Mouse (Mus musculus) lung, postnatal 0 days (tissue): ENCODE data around the gene Slc12a8. TPM values are rescaled to one million over a fixed set of nuclear protein-coding genes. Genes with fewer than 3 reads are reported as not detected.

Experiments used
- ATAC-seq: fragments of 200-750 bp; cut with Nextera tagmentation; 2 replicates; pipeline ENCODE4 v1.8.0; 2017; ENCODE audit warnings: moderate library complexity
- DNase-seq: peaks from one replicate; pipeline ENCODE4 v3.0.0-alpha.2; 2016; ENCODE audit warnings: low spot score
- H3K27ac ChIP-seq: fragments of 300-500 bp; sonication (generic); 2 replicates; pipeline ENCODE4 v1.5.1; 2014; ENCODE audit warnings: antibody characterized with exemption, mild to moderate bottlenecking, low read length, mixed read lengths
- H3K27me3 ChIP-seq: fragments of 300-500 bp; sonication (generic); replicated peaks from 2 replicates; pipeline ENCODE4 v1.6.1; 2014; ENCODE audit warnings: low read length, mixed read lengths; ENCODE audit not compliant: insufficient read depth
- H3K36me3 ChIP-seq: fragments of 300-500 bp; sonication (generic); 2 replicates; pipeline ENCODE4 v1.6.1; 2014; ENCODE audit warnings: low read length, mixed read lengths; ENCODE audit not compliant: insufficient read depth
- H3K4me1 ChIP-seq: fragments of 300-500 bp; sonication (generic); 2 replicates; pipeline ENCODE4 v1.6.1; 2014; ENCODE audit warnings: antibody characterized with exemption, low read depth, low read length, mixed read lengths; ENCODE audit not compliant: insufficient read depth
- H3K4me2 ChIP-seq: fragments of 300-500 bp; sonication (generic); replicated peaks from 2 replicates; pipeline ENCODE4 v1.6.1; 2014; ENCODE audit warnings: low read depth, mild to moderate bottlenecking, low read length, moderate library complexity, mixed read lengths
- H3K4me3 ChIP-seq: fragments of 300-500 bp; sonication (generic); 2 replicates; pipeline ENCODE4 v1.5.1; 2014; ENCODE audit warnings: low read depth, low read length
- H3K9ac ChIP-seq: fragments of 300-500 bp; sonication (generic); replicated peaks from 2 replicates; pipeline ENCODE4 v1.6.1; 2014; ENCODE audit warnings: low read depth, mild to moderate bottlenecking
- H3K9me3 ChIP-seq: fragments of 300-500 bp; sonication (generic); 2 replicates; pipeline ENCODE4 v1.6.1; 2016; ENCODE audit warnings: low read length, mixed read lengths
- CTCF ChIP-seq: IDR thresholded peaks from 2 replicates; pipeline ENCODE4 v1.5.1; 2016; ENCODE audit warnings: antibody characterized with exemption, mild to moderate bottlenecking
- EP300 ChIP-seq: IDR thresholded peaks from 2 replicates; pipeline ENCODE4 v1.6.1; 2016; ENCODE audit warnings: antibody characterized with exemption, mild to moderate bottlenecking, control low read depth
- WGBS: fragments of 180-500 bp; shearing (Covaris S2); extraction: QIAGEN DNeasy Blood & Tissue Kit; methylation state at CpG from one replicate; pipeline ENCODE4 v1.1.7; 2014; 5-methylcytosine and 5-hydroxymethylcytosine counted together
- polyA plus RNA-seq: library from polyadenylated mRNA; unstranded; fragments of >200 nt; fragmentation: Nextera tagmentation; extraction: Ambion mirVana; gene quantifications from 2 replicates; pipeline ENCODE4 v1.2.1, GENCODE M21; 2015

Gene Slc12a8
- polyA plus RNA-seq, 1 experiment from 2014 or later = 0.79 TPM

DNA sequence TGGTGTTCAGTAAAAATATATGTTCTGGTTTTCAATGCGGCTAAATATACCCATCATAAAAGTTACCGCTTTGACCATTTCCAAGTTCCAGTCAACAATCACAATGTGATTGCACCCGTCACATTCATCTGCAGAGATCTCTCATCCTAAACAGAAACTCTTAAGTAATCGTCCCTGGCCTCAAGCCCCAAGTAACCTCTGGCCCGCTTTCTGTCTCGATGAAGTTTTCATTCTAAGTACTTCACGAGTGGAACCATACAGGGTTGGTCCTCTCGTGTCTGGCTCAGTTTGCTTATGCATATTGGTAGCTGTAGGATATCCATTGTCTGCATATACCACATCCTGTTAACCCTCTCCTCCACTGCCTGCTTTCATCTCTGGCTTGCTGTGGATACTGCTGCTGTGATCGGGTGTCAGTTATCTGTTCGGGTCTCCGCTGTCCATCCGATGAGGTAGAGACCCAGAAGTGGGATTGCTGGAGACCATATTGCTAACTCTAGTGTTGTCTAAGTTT is 181.2 kb downstream of the Slc12a8 start:
- H3K9me3 ChIP-seq = no peaks in the 10 kb centered on the region
- no peak overlapping the region for H3K4me3 ChIP-seq
- WGBS = 28% methylated on average over 12 of the region's 12 CpGs
- H3K4me1 ChIP-seq = peaks cover 12% of the 10 kb centered on the region
- peak overlapping the region; percentile 47 for H3K27ac ChIP-seq
- ATAC-seq (peak; percentile 42; the same call in 1 of the 2 replicates), DNase-seq (peak; percentile 42)
- no peak overlapping the region for H3K9ac ChIP-seq
- H3K4me2 ChIP-seq = no peak overlapping the region; the same call in 1 of the 2 replicates
- no peaks in the 10 kb centered on the region for H3K36me3 ChIP-seq
- TF ChIP-seq CTCF = no peak
- 0 out of 2 replicates have a peak, but pooled peaks have one; percentile 9 for TF ChIP-seq EP300
- H3K27me3 ChIP-seq = no peaks in the 10 kb centered on the region

DNA sequence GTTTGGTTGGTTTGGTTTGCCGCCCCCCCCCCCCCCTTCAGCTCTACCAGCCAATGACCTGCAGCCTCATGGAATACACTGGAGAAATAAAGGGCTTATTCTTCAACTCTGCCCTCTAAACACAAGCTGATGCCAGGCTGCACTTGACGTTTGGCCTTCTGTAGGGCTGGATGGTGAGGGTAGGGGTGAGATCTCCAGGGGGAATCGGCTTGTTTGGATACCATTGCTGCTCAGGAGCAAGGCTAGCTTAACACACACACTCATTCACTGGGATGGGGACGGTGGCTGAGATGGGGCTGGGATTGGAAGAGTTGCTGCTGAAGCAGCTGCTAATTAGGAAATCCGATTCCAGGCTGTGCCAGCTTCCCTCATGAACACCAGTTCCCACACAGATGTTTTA is 183.5 kb downstream of the Slc12a8 start:
- no peak overlapping the region for H3K4me3 ChIP-seq
- H3K27ac ChIP-seq = no peak overlapping the region
- H3K4me2 ChIP-seq = no peak overlapping the region
- no peaks in the 10 kb centered on the region for H3K36me3 ChIP-seq
- no peak overlapping the region for H3K9ac ChIP-seq
- H3K27me3 ChIP-seq = no peaks in the 10 kb centered on the region
- H3K9me3 ChIP-seq = no peaks in the 10 kb centered on the region
- no peak for ATAC-seq
- H3K4me1 ChIP-seq = peaks cover 12% of the 10 kb centered on the region
- DNase-seq = no peak
- 69% methylated on average over 5 of the region's 5 CpGs for WGBS
- TF ChIP-seq CTCF (no peak), EP300 (no peak)

DNA sequence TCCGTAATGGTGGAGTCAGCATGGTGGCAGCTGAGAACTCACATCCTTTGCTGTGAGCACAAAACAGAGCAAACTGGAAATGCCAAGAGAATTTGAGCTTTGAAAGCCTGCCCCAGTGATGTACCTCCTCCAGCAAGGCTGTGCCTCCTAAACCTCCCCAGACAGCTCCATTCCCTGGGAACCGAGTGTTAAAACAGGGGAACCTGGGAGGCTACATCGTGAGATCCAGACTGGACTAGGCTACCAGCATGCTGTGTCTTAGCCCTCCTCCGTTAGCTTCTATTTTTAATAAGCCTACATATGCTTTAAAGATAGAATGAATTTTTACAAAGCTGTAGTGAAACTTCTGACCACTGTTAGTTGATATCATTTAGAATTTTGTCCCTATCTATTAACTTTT is 184.7 kb downstream of the Slc12a8 start:
- peaks cover 6% of the 10 kb centered on the region for H3K4me1 ChIP-seq
- DNase-seq (no peak), ATAC-seq (no peak)
- no peak overlapping the region for H3K4me3 ChIP-seq
- WGBS = 88% methylated on average over 4 of the region's 4 CpGs
- no peaks in the 10 kb centered on the region for H3K27me3 ChIP-seq
- TF ChIP-seq EP300 = no peak
- no peak for TF ChIP-seq CTCF
- no peak overlapping the region for H3K9ac ChIP-seq
- H3K9me3 ChIP-seq = no peaks in the 10 kb centered on the region
- H3K36me3 ChIP-seq = no peaks in the 10 kb centered on the region
- H3K27ac ChIP-seq = no peak overlapping the region
- no peak overlapping the region for H3K4me2 ChIP-seq

DNA sequence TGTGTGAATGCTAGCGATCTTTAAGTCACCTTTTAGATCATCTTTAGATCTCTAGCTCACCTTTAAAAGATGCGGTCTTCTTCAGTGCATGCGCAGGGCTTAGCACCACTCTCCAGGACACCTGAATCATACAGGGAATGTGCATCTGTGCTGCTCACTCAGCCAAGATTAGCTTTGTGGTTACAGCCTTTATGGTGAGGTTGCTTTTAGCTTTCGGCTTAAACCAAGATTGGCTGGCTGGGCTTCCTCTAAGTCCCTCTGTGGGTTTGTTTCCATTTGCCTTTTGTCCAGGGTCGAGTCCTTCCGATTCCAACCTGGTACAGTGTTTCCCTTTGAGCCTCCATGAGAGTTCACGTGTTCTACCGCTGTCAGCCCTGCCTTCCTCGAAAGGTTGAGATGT is 187.2 kb downstream of the Slc12a8 start:
- 84% methylated on average over 9 of the region's 9 CpGs for WGBS
- H3K4me1 ChIP-seq = no peaks in the 10 kb centered on the region
- H3K27me3 ChIP-seq = no peaks in the 10 kb centered on the region
- no peak overlapping the region for H3K9ac ChIP-seq
- H3K4me2 ChIP-seq = no peak overlapping the region
- H3K36me3 ChIP-seq = no peaks in the 10 kb centered on the region
- no peak for ATAC-seq
- no peak for DNase-seq
- no peak overlapping the region for H3K4me3 ChIP-seq
- no peak overlapping the region for H3K27ac ChIP-seq
- TF ChIP-seq EP300 = no peak
- no peak for TF ChIP-seq CTCF
- no peaks in the 10 kb centered on the region for H3K9me3 ChIP-seq

DNA sequence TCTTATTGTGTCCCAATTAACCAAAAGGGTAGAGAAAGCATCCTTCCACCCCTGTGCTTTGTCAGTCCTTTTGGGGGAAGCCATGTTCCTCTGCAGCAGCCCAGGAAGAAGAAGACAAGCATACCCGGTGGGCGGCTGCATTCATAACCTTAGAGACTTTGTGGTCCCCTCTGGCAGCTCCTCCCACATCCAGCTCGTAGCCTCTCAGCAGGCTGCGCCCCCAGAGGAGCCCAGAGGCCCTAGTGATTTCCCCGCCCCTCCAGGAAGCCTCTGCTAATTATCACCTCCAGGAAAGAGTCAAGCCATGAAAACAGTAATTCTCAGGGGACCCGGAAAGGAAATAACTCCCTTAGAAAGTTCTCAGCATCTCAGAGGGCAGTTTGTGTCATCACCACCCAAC is 188.1 kb downstream of the Slc12a8 start:
- Histone ChIP-seq H3K4me1 (no peaks in the 10 kb centered on the region), H3K27me3 (no peaks in the 10 kb centered on the region), H3K27ac (no peak overlapping the region), H3K9ac (no peak overlapping the region), H3K36me3 (no peaks in the 10 kb centered on the region), H3K4me3 (no peak overlapping the region), H3K4me2 (no peak overlapping the region), H3K9me3 (no peaks in the 10 kb centered on the region)
- WGBS = 27% methylated on average over 6 of the region's 6 CpGs
- no peak for TF ChIP-seq EP300
- TF ChIP-seq CTCF = no peak
- no peak for DNase-seq
- ATAC-seq = no peak

DNA sequence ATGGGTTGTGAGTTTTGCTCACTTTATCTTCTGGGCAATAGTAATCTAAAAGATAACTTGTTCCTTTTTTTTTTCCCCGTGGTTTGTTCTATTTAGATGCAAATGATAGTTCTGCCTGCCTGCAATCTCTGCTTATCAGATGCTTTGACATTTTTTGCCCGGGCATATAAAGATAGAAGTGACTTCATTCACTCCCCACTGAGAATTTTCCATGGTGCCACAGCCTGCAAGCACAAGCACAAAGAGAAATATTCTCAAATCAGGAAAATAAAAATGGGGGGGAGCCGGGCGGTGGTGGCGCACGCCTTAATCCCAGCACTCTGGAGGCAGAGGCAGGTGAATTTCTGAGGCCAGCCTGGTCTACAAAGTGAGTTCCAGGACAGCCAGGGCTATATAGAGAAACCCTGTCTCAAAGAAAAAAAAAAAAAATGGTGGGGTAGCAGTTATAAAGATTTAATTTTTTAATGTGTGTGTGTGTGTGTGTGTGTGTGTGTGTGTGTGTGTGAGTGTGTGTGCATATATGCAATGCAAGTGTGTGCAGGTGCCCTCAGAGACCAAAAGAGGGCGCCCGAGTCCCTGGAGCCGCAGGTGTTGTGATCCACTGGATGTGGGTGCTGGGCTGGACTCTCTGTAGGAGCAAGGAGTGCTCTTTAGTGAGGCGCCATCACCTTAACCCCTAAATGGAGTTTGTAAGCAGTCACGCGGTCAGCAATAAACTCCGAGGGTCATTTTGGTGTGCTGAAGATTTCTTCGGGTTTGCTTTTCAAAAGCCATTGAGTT is 189.2 kb downstream of the Slc12a8 start:
- Histone ChIP-seq H3K27ac (no peak overlapping the region), H3K27me3 (no peaks in the 10 kb centered on the region), H3K4me1 (no peaks in the 10 kb centered on the region), H3K4me3 (no peak overlapping the region), H3K9me3 (no peaks in the 10 kb centered on the region), H3K36me3 (no peaks in the 10 kb centered on the region), H3K9ac (no peak overlapping the region), H3K4me2 (no peak overlapping the region)
- WGBS = 95% methylated on average over 14 of the region's 14 CpGs
- TF ChIP-seq EP300 (no peak), CTCF (no peak)
- ATAC-seq (no peak), DNase-seq (no peak)
